Mouse (Mus musculus): Measurements from ENCODE around the gene Pate2.

GRCm38 (mm10) chr9:35543099-35543860, 26.8 kb upstream of the Pate2 start:
- TF ChIP-seq POLR2A (IDR thresholded peaks at IDR 0.05; ENCODE audit: extremely low read depth, insufficient read depth, low read length) = no peak
- no peak for TF ChIP-seq CTCF (IDR thresholded peaks at IDR 0.05; ENCODE audit: extremely low read depth, insufficient read depth, low read length)

All from cortical plate, adult 2 months (tissue).